Mouse (Mus musculus) hindbrain, embryonic 11.5 days (tissue): ENCODE data around the gene Rbm19. TPM values are rescaled to one million over a fixed set of nuclear protein-coding genes. Genes with fewer than 3 reads are reported as not detected.

ENCODE experiments used
- ATAC-seq: fragments of 200-750 bp; cut with Nextera tagmentation; 2 replicates; pipeline ENCODE4 v1.8.0; 2017; ENCODE audit warnings: mild to moderate bottlenecking, moderate TSS enrichment, moderate library complexity; ENCODE audit not compliant: low FRiP score
- DNase-seq: peaks from one replicate; pipeline ENCODE4 v3.0.0-alpha.2; 2015; ENCODE audit warnings: low spot score
- H3K27ac ChIP-seq: fragments of 300-500 bp; sonication (generic); 2 replicates; pipeline ENCODE4 v1.5.1; 2014; ENCODE audit warnings: mild to moderate bottlenecking, low read depth, low read length
- H3K27me3 ChIP-seq: fragments of 300-500 bp; sonication (generic); 2 replicates; pipeline ENCODE4 v1.6.1; 2014; ENCODE audit warnings: mild to moderate bottlenecking, low read length, moderate library complexity, mixed read lengths; ENCODE audit not compliant: control insufficient read depth, insufficient read depth
- H3K36me3 ChIP-seq: fragments of 300-500 bp; sonication (generic); 2 replicates; pipeline ENCODE4 v1.6.1; 2014; ENCODE audit warnings: mild to moderate bottlenecking, low read length, moderate library complexity, mixed read lengths; ENCODE audit not compliant: control insufficient read depth, insufficient read depth
- H3K4me1 ChIP-seq: fragments of 300-500 bp; sonication (generic); replicated peaks from 2 replicates; pipeline ENCODE4 v1.6.1; 2014; ENCODE audit warnings: low read length, mixed read lengths; ENCODE audit not compliant: control insufficient read depth, insufficient read depth
- H3K4me2 ChIP-seq: fragments of 300-500 bp; sonication (generic); replicated peaks from 2 replicates; pipeline ENCODE4 v1.6.1; 2014; ENCODE audit warnings: mild to moderate bottlenecking, low read depth, low read length
- H3K4me3 ChIP-seq: fragments of 300-500 bp; sonication (generic); 2 replicates; pipeline ENCODE4 v1.5.1; 2014; ENCODE audit warnings: low read depth, low read length
- H3K9ac ChIP-seq: fragments of 300-500 bp; sonication (generic); 2 replicates; pipeline ENCODE4 v1.6.1; 2014; ENCODE audit warnings: low read depth, low read length
- H3K9me3 ChIP-seq: fragments of 300-500 bp; sonication (generic); 2 replicates; pipeline ENCODE4 v1.6.1; 2016; ENCODE audit warnings: low read length; ENCODE audit not compliant: control insufficient read depth
- WGBS: fragments of 180-500 bp; shearing (Covaris S2); extraction: QIAGEN DNeasy Blood & Tissue Kit; methylation state at CpG from one replicate; pipeline ENCODE4 v1.1.7; 2014; 5-methylcytosine and 5-hydroxymethylcytosine counted together
- polyA plus RNA-seq: library from polyadenylated mRNA; unstranded; fragments of >200 nt; fragmentation: Nextera tagmentation; extraction: Ambion mirVana; gene quantifications from 2 replicates; pipeline ENCODE4 v1.2.1, GENCODE M21; 2014

Gene Rbm19
- polyA plus RNA-seq, 1 experiment from 2014 or later, result 28.7 TPM

DNA sequence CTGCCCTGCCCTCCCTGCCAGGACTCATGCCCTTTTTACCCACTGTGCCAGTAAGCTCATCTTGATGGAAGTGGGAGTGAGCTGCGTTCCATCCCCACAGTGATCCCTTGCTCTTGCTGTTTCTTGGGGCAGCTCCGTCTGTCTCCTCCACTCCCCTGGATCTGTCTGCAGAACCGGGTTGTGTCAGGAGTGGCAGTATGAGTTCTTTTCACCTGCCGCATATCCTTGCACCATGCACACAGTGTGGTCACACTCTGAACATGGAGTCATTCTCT, 60.7 kb downstream of the Rbm19 start:
- Histone ChIP-seq H3K4me1 (no peaks in the 10 kb centered on the region; the same call in none of the 2 replicates), H3K4me2 (no peak overlapping the region), H3K27ac (no peak overlapping the region), H3K36me3 (no peaks in the 10 kb centered on the region), H3K4me3 (no peak overlapping the region), H3K9ac (no peak overlapping the region), H3K9me3 (no peaks in the 10 kb centered on the region), H3K27me3 (no peaks in the 10 kb centered on the region)
- ATAC-seq (no peak), DNase-seq (no peak)
- WGBS, result 100% methylated on average over 4 of the region's 4 CpGs

DNA sequence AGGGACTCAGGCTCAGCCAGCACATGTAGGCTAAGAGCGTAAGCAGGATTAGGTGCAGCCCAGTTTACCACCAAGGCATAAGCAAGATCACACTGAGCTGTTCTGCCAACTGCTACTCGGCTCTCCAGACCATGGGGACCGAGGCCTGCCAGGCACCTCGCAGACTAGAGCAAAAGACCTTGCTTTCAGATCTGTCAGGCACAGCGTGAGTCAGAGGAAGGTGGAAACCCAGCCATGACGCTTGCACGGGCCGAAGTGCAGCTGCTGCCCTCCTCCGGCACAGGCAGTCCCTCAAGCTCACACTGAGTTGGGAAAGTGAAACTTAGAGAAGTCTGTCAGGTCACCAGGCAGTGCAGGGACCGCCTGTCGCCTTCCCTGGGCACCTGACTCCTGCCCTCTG, 63.8 kb downstream of the Rbm19 start:
- Histone ChIP-seq H3K9me3 (no peaks in the 10 kb centered on the region), H3K4me3 (no peak overlapping the region), H3K9ac (no peak overlapping the region), H3K4me1 (no peaks in the 10 kb centered on the region), H3K36me3 (no peaks in the 10 kb centered on the region), H3K27me3 (no peaks in the 10 kb centered on the region), H3K4me2 (no peak overlapping the region), H3K27ac (no peak overlapping the region)
- ATAC-seq (no peak), DNase-seq (no peak)
- 96% methylated on average over 11 of the region's 11 CpGs for WGBS

DNA sequence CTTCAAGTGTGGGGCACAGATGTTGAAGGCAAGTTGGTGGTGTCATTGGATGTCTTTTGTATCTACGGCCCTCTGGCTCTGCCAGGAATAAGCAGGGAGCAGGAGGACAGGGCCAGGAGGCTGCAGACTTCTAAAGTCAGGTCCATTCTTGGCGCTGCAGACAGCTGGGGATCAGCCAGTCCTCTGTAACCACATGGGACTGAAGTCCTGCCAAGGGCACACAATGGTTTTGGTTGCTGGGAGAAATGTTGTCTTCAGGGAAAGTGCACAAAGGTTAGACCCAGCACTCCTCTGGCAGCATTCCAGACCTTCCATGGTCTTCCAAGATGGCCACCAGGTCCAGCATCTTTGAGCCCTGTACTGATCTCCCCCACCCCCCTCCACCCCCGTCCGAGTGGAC, 65.1 kb downstream of the Rbm19 start:
- ATAC-seq (no peak), DNase-seq (no peak)
- Histone ChIP-seq H3K4me1 (no peaks in the 10 kb centered on the region), H3K27me3 (no peaks in the 10 kb centered on the region), H3K4me3 (no peak overlapping the region), H3K4me2 (no peak overlapping the region), H3K9ac (no peak overlapping the region), H3K36me3 (no peaks in the 10 kb centered on the region), H3K27ac (no peak overlapping the region), H3K9me3 (no peaks in the 10 kb centered on the region)
- WGBS, result 89% methylated on average over 4 of the region's 4 CpGs

DNA sequence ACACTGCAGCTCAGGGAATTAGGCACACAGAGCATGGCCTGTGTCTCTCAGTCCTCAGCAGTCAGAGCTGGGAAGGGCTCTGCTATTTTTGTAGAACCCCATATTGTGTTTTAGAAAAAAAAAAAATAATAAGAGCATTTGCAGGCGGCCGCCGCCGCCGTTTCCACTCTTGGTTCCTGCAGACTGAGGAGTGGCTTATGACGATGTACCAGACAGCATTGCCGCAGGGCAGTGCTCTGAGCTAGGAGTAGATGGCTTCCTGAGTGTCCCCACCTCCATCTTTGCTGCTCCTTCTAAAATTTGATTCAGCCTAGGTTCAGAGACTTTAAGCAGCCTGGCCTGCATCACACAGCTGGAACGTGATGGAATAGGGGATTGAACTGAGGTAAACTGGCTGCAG, 67.1 kb downstream of the Rbm19 start:
- Histone ChIP-seq H3K4me3 (no peak overlapping the region), H3K9me3 (no peaks in the 10 kb centered on the region), H3K4me1 (no peaks in the 10 kb centered on the region), H3K36me3 (no peaks in the 10 kb centered on the region), H3K27ac (no peak overlapping the region), H3K4me2 (no peak overlapping the region), H3K9ac (no peak overlapping the region), H3K27me3 (no peaks in the 10 kb centered on the region)
- no peak for ATAC-seq
- DNase-seq, result no peak
- 91% methylated on average over 8 of the region's 8 CpGs for WGBS

DNA sequence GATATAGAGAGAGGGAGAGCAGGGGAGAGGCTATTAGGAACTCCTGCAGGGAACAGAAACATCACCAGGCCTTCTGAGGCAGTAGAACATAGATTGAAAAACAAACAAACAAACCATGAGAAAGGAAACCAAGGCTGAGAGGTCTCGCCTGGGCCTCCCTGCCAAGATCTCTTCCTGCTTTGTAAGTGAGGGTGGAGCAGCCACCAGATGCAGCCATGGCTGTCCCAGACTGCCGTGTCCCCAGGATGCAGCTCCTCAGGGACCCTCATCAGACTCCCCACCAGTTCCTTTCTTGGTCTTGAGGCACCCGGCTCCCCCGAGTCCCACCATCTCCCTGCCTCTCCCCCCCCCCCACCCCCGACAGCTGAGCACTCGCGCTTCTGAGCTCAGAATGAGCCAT, 67.5 kb downstream of the Rbm19 start:
- Histone ChIP-seq H3K36me3 (no peaks in the 10 kb centered on the region), H3K4me3 (no peak overlapping the region), H3K27me3 (no peaks in the 10 kb centered on the region), H3K4me1 (no peaks in the 10 kb centered on the region), H3K9ac (no peak overlapping the region), H3K9me3 (no peaks in the 10 kb centered on the region), H3K27ac (no peak overlapping the region), H3K4me2 (no peak overlapping the region)
- WGBS, result 66% methylated on average over 7 of the region's 7 CpGs
- DNase-seq (no peak), ATAC-seq (no peak)

DNA sequence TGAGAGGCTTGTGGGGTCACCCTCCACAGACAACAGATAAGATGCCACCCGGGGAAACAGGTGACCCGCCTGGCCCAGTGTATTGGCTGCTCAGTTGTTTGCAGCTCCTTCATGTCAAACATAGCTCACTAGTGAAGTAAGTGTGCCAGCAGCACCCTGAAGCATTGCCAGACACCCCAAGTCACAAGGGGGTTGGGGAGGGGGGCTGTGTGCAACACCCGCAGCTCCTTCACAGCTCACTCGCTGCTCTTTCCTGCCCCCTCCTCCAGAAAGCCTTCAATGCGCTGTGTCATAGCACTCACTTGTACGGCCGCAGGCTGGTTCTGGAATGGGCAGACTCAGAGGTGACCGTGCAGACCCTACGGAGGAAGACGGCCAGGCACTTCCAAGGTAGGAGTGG, 69.7 kb downstream of the Rbm19 start:
- no peaks in the 10 kb centered on the region for H3K36me3 ChIP-seq
- ATAC-seq (no peak), DNase-seq (no peak)
- no peak overlapping the region for H3K9ac ChIP-seq
- H3K4me3 ChIP-seq, result no peak overlapping the region
- 90% methylated on average over 10 of the region's 10 CpGs for WGBS
- H3K27me3 ChIP-seq, result no peaks in the 10 kb centered on the region
- no peaks in the 10 kb centered on the region for H3K4me1 ChIP-seq
- H3K27ac ChIP-seq, result no peak overlapping the region
- H3K4me2 ChIP-seq, result no peak overlapping the region
- H3K9me3 ChIP-seq, result no peaks in the 10 kb centered on the region

DNA sequence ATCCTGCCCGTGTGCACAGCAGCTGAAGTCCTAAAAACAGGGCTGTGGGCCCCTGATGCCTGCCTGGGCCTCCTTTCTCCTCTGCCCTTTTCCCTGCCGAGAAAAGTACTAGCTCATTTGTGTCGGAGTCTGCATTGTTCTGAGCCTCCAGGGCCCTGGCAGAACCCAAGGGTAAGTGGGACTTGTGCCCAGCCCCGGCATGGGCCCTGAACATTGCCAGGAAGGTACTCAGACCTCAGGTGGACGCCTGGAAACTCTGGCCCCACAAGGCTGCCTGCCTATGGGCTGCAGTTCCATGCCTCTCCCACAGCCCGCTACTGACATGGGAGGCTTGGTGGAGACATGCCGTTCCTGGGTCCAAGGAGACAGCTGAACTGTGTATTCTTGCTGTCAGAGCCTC, 72.3 kb downstream of the Rbm19 start:
- Histone ChIP-seq H3K4me1 (no peaks in the 10 kb centered on the region), H3K27ac (no peak overlapping the region), H3K4me3 (no peak overlapping the region), H3K9ac (no peak overlapping the region), H3K4me2 (no peak overlapping the region), H3K36me3 (no peaks in the 10 kb centered on the region), H3K27me3 (no peaks in the 10 kb centered on the region), H3K9me3 (no peaks in the 10 kb centered on the region)
- 87% methylated on average over 7 of the region's 7 CpGs for WGBS
- DNase-seq, result no peak
- ATAC-seq, result no peak

DNA sequence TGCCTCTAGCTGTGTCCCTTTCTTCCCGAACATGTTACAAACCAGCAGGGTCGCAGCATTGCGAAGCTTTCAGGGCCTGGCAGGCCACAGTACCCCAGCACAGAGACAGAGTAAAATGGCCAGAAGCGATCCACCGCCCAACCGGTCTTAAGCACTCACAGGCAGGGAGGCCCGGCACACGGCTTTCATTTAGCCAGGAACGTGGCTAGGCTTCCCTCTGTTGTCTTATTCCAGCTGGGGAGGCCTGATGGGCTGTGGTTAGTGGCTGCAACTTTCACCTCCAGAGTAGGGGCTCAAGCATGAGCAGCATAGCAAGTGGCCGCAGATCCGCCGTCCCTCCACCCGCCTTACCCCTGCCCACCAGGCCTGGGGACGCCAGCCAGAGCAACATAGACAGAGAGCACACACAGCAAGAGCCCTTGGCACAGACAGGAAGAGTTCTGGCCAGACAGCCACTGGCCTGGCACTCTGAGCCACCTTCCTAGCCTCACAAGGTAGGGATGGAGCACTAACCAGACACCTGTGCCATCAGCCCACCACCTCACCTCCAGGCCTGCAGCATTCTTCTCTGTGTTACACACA, 73.8 kb downstream of the Rbm19 start:
- no peak overlapping the region for H3K4me2 ChIP-seq
- no peaks in the 10 kb centered on the region for H3K36me3 ChIP-seq
- WGBS, result 68% methylated on average over 14 of the region's 14 CpGs
- no peak overlapping the region for H3K27ac ChIP-seq
- peaks cover 3% of the 10 kb centered on the region; the same call in 1 of the 2 replicates for H3K4me1 ChIP-seq
- no peak for ATAC-seq
- H3K9me3 ChIP-seq, result no peaks in the 10 kb centered on the region
- no peaks in the 10 kb centered on the region for H3K27me3 ChIP-seq
- H3K9ac ChIP-seq, result no peak overlapping the region
- H3K4me3 ChIP-seq, result no peak overlapping the region
- DNase-seq, result no peak

DNA sequence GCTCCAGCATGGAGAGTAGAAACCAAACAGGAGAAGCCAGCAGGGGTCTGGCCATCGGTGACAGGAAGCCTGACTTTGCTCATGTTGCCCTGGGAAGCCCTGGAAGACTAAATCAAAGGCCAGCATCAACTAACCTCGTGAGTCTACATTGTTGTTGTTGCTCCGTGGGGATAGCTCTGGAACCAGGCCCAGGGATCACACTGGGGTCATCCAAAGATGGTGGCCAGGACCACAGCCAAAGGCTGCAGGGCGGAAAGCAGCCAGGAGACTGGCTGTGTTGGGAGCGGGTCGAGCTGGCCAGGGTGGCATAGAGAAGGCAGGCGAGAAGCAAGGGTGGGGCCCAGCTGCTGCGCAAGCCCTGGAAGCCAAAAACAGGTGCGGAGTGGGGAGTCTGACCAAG, 75.4 kb downstream of the Rbm19 start:
- Histone ChIP-seq H3K27me3 (no peaks in the 10 kb centered on the region), H3K36me3 (no peaks in the 10 kb centered on the region), H3K9ac (no peak overlapping the region), H3K27ac (no peak overlapping the region), H3K4me2 (no peak overlapping the region), H3K4me1 (peaks cover 5% of the 10 kb centered on the region; the same call in 1 of the 2 replicates), H3K4me3 (no peak overlapping the region), H3K9me3 (no peaks in the 10 kb centered on the region)
- 83% methylated on average over 9 of the region's 9 CpGs for WGBS
- no peak for ATAC-seq
- DNase-seq, result no peak
